Mouse (Mus musculus): Measurements from ENCODE around the gene Ciita.

DNA sequence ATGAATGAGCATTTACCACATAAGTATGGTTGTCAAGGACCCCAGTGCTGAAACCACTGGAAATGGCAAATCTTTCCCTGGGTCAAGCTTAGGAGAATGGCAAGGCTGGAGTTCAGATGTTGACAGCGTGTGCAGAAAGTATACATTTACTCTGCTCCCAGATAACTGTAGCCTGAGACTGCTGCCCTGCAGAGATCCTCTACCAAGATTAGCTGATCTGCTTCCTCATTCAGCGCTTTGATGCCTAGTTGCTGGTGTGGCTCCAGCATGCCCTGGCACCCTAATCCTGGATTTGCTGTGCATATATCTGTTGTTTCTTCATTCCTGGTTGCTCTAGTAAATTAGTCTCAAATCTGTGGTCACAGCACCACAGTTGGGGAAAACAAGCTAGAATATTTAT lies 74.0 kb downstream of the Ciita start:
- TF ChIP-seq CTCF (IDR thresholded peaks at IDR 0.05; ENCODE audit: borderline replicate concordance, control insufficient read depth, extremely low read depth, insufficient read depth, low read length, poor library complexity) (no peak), POLR2A (IDR thresholded peaks at IDR 0.05; ENCODE audit: control insufficient read depth, extremely low read depth, insufficient read depth, low read length, poor library complexity) (no peak)
